Mouse (Mus musculus) gonadal fat pad, adult 2 months (tissue): ENCODE measurements around the gene Fance. TPM values are rescaled to one million over a fixed set of nuclear protein-coding genes. Genes with fewer than 3 reads are reported as not detected.
"Not testable (repeated sequence)": the region's sequence is repeated elsewhere in the genome, so short reads cannot be mapped to it uniquely, and the experiment has no call there.

ENCODE experiments used
- DNase-seq: peaks from one replicate; pipeline ENCODE4 v3.0.0-alpha.2; 2012; ENCODE audit warnings: low read depth
- polyA plus RNA-seq: library from polyadenylated mRNA; depleted of rRNA; stranded (reverse); fragments of >200 nt; gene quantifications from 2 replicates; pipeline ENCODE4 v1.2.3, GENCODE M21; 2012

The Fance gene
- polyA plus RNA-seq, 1 experiment: 14.8 TPM

GRCm38 (mm10) chr17:28325751-28326150, 12.4 kb downstream of the Fance start:
- no peak for DNase-seq

DNA sequence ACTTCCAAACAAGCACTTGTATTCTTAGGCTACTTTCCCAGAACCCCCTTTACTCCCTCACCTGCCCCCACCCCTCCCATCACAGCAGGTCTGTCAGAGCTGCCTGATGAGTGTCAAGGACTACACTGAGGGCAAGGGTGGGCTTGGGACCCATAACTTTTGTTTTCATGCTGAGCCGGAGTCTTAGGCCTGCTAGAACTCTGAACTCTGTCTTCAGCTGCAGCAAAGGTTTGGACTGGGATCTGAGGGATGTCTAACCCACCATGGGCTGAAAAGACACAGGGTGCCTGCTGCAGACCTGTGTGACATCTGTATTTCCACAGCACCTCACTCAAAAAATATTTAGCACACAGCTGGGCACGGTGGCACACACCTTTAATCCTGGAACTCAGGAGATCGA, 13.6 kb downstream of the Fance start:
- DNase-seq: no peak

- peak; percentile 67 for DNase-seq
These were observed 14.5 kb downstream of the Fance start for GRCm38 (mm10) chr17:28327673-28328325.

GRCm38 (mm10) chr17:28328366-28328928, 15.1 kb downstream of the Fance start, which contains the start of gene Rpl10a:
Rpl10a (plus strand) TSS chr17:28328471.
- no peak for DNase-seq

GRCm38 (mm10) chr17:28328946-28329345, 15.6 kb downstream of the Fance start:
- no peak for DNase-seq

- DNase-seq: no peak
These were observed 16.3 kb downstream of the Fance start for GRCm38 (mm10) chr17:28329503-28330231.

- DNase-seq: no peak
These were observed 16.9 kb downstream of the Fance start for GRCm38 (mm10) chr17:28330232-28330546.

- DNase-seq: not testable (repeated sequence)
These were observed 17.3 kb downstream of the Fance start for GRCm38 (mm10) chr17:28330590-28330989.

GRCm38 (mm10) chr17:28331241-28332112, 18.2 kb downstream of the Fance start:
- DNase-seq: no peak

DNA sequence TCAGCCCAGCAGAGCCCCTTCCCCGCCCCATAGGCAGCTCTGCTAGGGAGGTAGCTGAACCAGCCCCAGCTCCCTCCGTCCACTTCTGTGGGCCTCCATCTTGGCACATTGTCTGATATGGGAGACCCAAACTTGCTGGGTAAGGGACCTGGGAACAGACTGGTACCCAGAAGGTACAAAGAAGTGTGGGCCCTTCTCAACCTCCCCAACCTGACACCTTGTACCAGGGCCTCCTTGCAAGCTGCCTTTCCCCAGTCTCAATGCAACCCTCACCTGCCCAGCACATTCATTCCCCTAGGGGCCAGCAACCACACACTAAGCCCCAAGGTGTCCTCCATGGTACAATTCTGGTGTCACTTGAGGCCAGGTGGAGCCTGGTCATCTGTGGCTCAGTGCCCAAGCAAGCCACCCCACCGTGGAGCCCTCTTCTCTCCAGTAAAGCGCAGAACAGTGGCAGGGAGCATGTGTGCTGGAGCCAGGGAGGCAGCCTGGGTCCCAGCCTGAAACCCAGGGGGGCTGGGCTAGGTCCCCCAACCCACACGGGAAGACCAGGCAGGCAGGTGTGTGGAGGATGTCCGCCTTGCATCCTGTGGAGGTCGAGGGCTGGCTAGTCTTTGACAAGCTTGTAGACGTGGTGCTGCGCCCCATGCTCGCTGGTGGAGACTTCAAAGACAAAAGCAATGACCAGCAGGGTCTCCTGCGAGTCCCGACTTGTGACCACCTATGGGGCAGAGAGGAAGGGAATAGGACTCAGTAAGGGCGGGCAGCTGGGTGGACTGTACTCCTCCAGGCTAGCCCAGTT, 19.0 kb downstream of the Fance start:
- DNase-seq: no peak

DNA sequence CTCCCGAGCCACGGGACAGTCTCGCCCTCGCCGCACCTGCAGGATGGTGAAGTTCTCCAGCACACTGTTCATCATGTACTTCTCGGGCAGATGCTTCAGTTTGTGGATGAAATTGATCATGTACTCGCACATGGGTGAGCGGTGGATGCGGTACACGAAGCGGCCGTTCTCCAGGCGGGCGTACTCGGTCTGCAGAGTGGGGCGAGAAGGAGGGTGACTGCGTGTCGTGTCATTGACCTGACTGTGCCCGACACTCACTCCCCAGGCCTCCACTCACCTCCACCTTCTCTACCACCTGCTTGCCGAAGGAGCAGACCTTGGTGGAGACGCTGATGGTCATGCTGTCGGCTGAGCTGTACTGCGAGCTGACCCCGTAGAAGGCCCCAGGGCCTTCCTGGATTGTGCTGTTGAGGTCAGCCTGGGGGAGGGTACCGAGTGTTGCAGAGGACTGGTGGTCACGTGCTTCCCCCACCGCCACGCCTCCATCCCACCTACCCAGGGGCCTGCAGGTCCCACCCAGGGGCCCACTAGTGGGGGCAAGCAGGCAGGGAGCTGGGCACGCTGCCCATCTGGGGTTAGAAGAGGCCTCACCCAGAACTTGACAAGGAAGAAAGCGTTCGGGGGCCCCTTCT, 19.7 kb downstream of the Fance start:
- no peak for DNase-seq

- DNase-seq: no peak
These were observed 21.9 kb downstream of the Fance start for GRCm38 (mm10) chr17:28335267-28335666.

GRCm38 (mm10) chr17:28337547-28337946, 24.2 kb downstream of the Fance start:
- no peak for DNase-seq

- DNase-seq: no peak
These were observed 27.3 kb downstream of the Fance start for GRCm38 (mm10) chr17:28340578-28340977.

GRCm38 (mm10) chr17:28341091-28341490, 27.8 kb downstream of the Fance start:
- peak; percentile 55 for DNase-seq

- no peak for DNase-seq
These were observed 30.8 kb downstream of the Fance start for GRCm38 (mm10) chr17:28344050-28344607.

DNA sequence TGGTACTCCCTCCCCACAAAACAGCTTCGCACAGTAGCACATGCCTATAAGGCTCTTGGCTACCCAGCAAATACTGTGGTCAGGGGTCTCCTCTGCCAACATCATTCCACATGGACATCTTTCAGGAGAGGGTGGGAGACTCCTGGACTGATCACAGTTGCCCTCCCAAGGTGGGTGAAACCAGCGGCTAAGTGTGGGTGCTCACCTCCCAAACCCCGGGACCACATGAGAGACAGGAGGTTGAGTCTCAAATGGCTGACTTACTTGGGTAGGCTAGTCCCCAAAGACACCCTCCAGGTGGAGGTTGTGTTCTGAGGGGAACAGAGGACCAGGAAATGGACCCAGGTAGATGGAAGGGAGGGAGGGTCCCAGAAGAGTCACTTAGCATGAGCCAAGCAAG, 31.4 kb downstream of the Fance start:
- DNase-seq: no peak

DNA sequence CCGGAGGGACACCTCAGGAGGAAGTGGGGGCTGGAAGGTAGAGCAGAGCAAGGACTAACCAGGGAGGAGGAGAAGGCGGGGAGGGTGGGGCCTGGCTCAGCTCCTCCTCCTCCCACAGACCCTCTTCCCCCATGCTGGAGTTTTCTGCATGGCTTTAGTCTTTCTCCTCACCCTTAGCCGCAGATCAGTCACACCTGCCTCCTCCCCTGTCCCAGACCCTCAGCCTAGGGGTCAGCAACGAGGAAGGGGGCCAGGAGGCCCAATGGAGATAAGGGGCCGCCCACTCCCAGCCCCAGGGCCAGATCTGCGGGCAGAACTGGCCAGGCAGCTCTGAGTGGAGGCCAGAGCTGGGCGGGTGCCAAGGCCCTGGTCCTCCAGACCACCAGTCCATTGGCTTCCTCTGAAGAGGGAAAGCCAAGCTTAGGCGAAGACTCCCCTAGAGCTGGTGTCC, 32.0 kb downstream of the Fance start:
- DNase-seq: no peak

- DNase-seq: no peak
These were observed 32.6 kb downstream of the Fance start for GRCm38 (mm10) chr17:28345882-28346281.

- DNase-seq: no peak
These were observed 34.0 kb downstream of the Fance start for GRCm38 (mm10) chr17:28347327-28347726.
